Mouse (Mus musculus) CH12.LX (cell line): ENCODE results near the gene Dnah3.

ENCODE experiments used
- CHD1 ChIP-seq: IDR thresholded peaks from 2 replicates; pipeline ENCODE4 v1.6.1; 2012; ENCODE audit warnings: low read depth, low read length, improper control_type of control experiment, inconsistent platforms
- CTCF ChIP-seq, 2 experiments: IDR thresholded peaks in 1 of 2; conservative IDR thresholded peaks in 1 of 2; 2 replicates each; pipeline ENCODE4 v1.5.1; 2011 to 2012; ENCODE audit warnings: low read depth in 2 of 2, low read length in 2 of 2, improper control_type of control experiment in 1 of 2, inconsistent platforms in 1 of 2, mild to moderate bottlenecking in 1 of 2, moderate library complexity in 1 of 2
- HCFC1 ChIP-seq: IDR thresholded peaks from 2 replicates; pipeline ENCODE4 v1.6.1; 2012; ENCODE audit warnings: low read depth, mild to moderate bottlenecking, inconsistent platforms, low read length, improper control_type of control experiment
- KAT2A ChIP-seq: IDR thresholded peaks from 2 replicates; pipeline ENCODE4 v1.6.1; 2012; ENCODE audit warnings: low read length, improper control_type of control experiment, inconsistent platforms; ENCODE audit not compliant: insufficient replicate concordance
- NELFE ChIP-seq: IDR thresholded peaks from 2 replicates; pipeline ENCODE4 v1.6.1; 2011; ENCODE audit warnings: low read depth, low read length, improper control_type of control experiment
- POLR2A ChIP-seq: IDR thresholded peaks from 2 replicates; pipeline ENCODE4 v1.6.1; 2011; ENCODE audit warnings: low read depth, mild to moderate bottlenecking, improper control_type of control experiment, low read length
- POLR2AphosphoS2 ChIP-seq: IDR thresholded peaks from 2 replicates; pipeline ENCODE4 v1.6.1; 2011; ENCODE audit warnings: low read depth, low read length, improper control_type of control experiment
- ZC3H11A ChIP-seq: IDR thresholded peaks from 2 replicates; pipeline ENCODE4 v1.6.1; 2012; ENCODE audit warnings: low read depth, mild to moderate bottlenecking, inconsistent platforms, low read length, improper control_type of control experiment
- ZKSCAN1 ChIP-seq: IDR thresholded peaks from 2 replicates; pipeline ENCODE4 v1.6.1; 2012; ENCODE audit warnings: low read depth, inconsistent platforms, low read length, improper control_type of control experiment, borderline replicate concordance

GRCm38 (mm10) chr7:119959091-119959490 is 136.0 kb downstream of the Dnah3 start:
- TF ChIP-seq CTCF (conservative IDR thresholded peaks at IDR 0.05 in 1 of 2, IDR thresholded peaks at IDR 0.05 in 1 of 2; ENCODE audit: low read depth in 2 of 2, low read length in 2 of 2) (no peak), POLR2A (no peak), NELFE (no peak), CHD1 (no peak), ZC3H11A (no peak), ZKSCAN1 (no peak), KAT2A (no peak), POLR2AphosphoS2 (no peak), HCFC1 (no peak)
